Mouse (Mus musculus): Measurements from ENCODE around the gene Tead1. TPM values are rescaled to one million over a fixed set of nuclear protein-coding genes. Genes with fewer than 3 reads are reported as not detected.

Gene Tead1
- polyA plus RNA-seq, 1 experiment from 2014 or later = 15.0 TPM

GRCm38 (mm10) chr7:112838131-112838530 is 159.0 kb downstream of the Tead1 start:
- Histone ChIP-seq H3K9ac (no peak overlapping the region), H3K4me2 (no peak overlapping the region), H3K4me3 (no peak overlapping the region), H3K4me1 (peaks cover 40% of the 10 kb centered on the region), H3K9me3 (no peaks in the 10 kb centered on the region), H3K36me3 (replicated peaks) (no peaks in the 10 kb centered on the region), H3K27ac (no peak overlapping the region), H3K27me3 (replicated peaks) (no peaks in the 10 kb centered on the region)
- 87% methylated on average over 6 of the region's 6 CpGs for WGBS
- ATAC-seq (replicated peaks) = no peak

GRCm38 (mm10) chr7:112840351-112840750 is 161.2 kb downstream of the Tead1 start:
- H3K4me2 ChIP-seq = no peak overlapping the region
- peaks cover 40% of the 10 kb centered on the region for H3K4me1 ChIP-seq
- no peaks in the 10 kb centered on the region for H3K9me3 ChIP-seq
- WGBS = 16% methylated on average over 7 of the region's 7 CpGs
- H3K9ac ChIP-seq = no peak overlapping the region
- H3K4me3 ChIP-seq = no peak overlapping the region
- no peaks in the 10 kb centered on the region for H3K27me3 ChIP-seq (replicated peaks)
- peak overlapping the region; percentile 78 for H3K27ac ChIP-seq
- 0 out of 2 replicates have a peak, but pooled peaks have one; percentile 44 for ATAC-seq (replicated peaks)
- H3K36me3 ChIP-seq (replicated peaks) = no peaks in the 10 kb centered on the region

- no peaks in the 10 kb centered on the region for H3K36me3 ChIP-seq (replicated peaks)
- peak overlapping the region; percentile 46 for H3K4me2 ChIP-seq
- 14% methylated on average over 8 of the region's 8 CpGs for WGBS
- no peak overlapping the region for H3K9ac ChIP-seq
- 0 out of 2 replicates have a peak, but pooled peaks have one; percentile 29 for ATAC-seq (replicated peaks)
- H3K4me1 ChIP-seq = peaks cover 36% of the 10 kb centered on the region
- no peaks in the 10 kb centered on the region for H3K27me3 ChIP-seq (replicated peaks)
- no peaks in the 10 kb centered on the region for H3K9me3 ChIP-seq
- H3K27ac ChIP-seq = peak overlapping the region; percentile 78
- H3K4me3 ChIP-seq = no peak overlapping the region
Observed at GRCm38 (mm10) chr7:112840890-112841289, 161.8 kb downstream of the Tead1 start.

- peak overlapping the region; percentile 19; the same call in 1 of the 2 replicates for H3K9ac ChIP-seq
- H3K4me2 ChIP-seq = peak overlapping the region; percentile 46
- H3K36me3 ChIP-seq (replicated peaks) = no peaks in the 10 kb centered on the region
- ATAC-seq (replicated peaks) = peak; percentile 60; the same call in 1 of the 2 replicates
- H3K27ac ChIP-seq = peak overlapping the region; percentile 78
- WGBS = 4% methylated on average over 8 of the region's 8 CpGs
- peaks cover 30% of the 10 kb centered on the region for H3K4me1 ChIP-seq
- peak overlapping the region; percentile 25 for H3K4me3 ChIP-seq
- no peaks in the 10 kb centered on the region for H3K27me3 ChIP-seq (replicated peaks)
- H3K9me3 ChIP-seq = no peaks in the 10 kb centered on the region
Observed at GRCm38 (mm10) chr7:112841484-112841883, 162.4 kb downstream of the Tead1 start.

- 1% methylated on average over 9 of the region's 9 CpGs for WGBS
- ATAC-seq (replicated peaks) = peak; percentile 83
Observed at GRCm38 (mm10) chr7:112841886-112842285, 162.8 kb downstream of the Tead1 start.

GRCm38 (mm10) chr7:112851281-112851744 is 172.2 kb downstream of the Tead1 start:
- no peak overlapping the region for H3K4me2 ChIP-seq
- H3K27me3 ChIP-seq (replicated peaks) = no peaks in the 10 kb centered on the region
- no peak overlapping the region for H3K4me3 ChIP-seq
- ATAC-seq (replicated peaks) = no peak
- H3K9ac ChIP-seq = no peak overlapping the region
- no peaks in the 10 kb centered on the region for H3K36me3 ChIP-seq (replicated peaks)
- 13% methylated on average over 8 of the region's 8 CpGs for WGBS
- H3K27ac ChIP-seq = 0 out of 2 replicates have a peak overlapping the region, but pooled peaks have one; percentile 14
- H3K4me1 ChIP-seq = peaks cover 47% of the 10 kb centered on the region
- no peaks in the 10 kb centered on the region for H3K9me3 ChIP-seq

More at GRCm38 (mm10) chr7:112841886-112842285, 162.8 kb downstream of the Tead1 start:
- no peaks in the 10 kb centered on the region for H3K36me3 ChIP-seq (replicated peaks)
- no peaks in the 10 kb centered on the region for H3K27me3 ChIP-seq (replicated peaks)
- peak overlapping the region; percentile 46 for H3K4me2 ChIP-seq
- H3K9me3 ChIP-seq = no peaks in the 10 kb centered on the region
- H3K4me1 ChIP-seq = peaks cover 29% of the 10 kb centered on the region
- no peak overlapping the region for H3K9ac ChIP-seq
- H3K4me3 ChIP-seq = peak overlapping the region; percentile 25
- peak overlapping the region; percentile 78 for H3K27ac ChIP-seq

GRCm38 (mm10) chr7:112852149-112852839 is 173.2 kb downstream of the Tead1 start:
- no peaks in the 10 kb centered on the region for H3K9me3 ChIP-seq
- no peak overlapping the region for H3K4me2 ChIP-seq
- no peak overlapping the region for H3K9ac ChIP-seq
- H3K36me3 ChIP-seq (replicated peaks) = no peaks in the 10 kb centered on the region
- H3K27me3 ChIP-seq (replicated peaks) = no peaks in the 10 kb centered on the region
- H3K4me1 ChIP-seq = peaks cover 53% of the 10 kb centered on the region
- ATAC-seq (replicated peaks) = no peak
- no peak overlapping the region for H3K4me3 ChIP-seq
- H3K27ac ChIP-seq = 0 out of 2 replicates have a peak overlapping the region, but pooled peaks have one; percentile 16
- WGBS = 38% methylated on average over 7 of the region's 7 CpGs

- peaks cover 53% of the 10 kb centered on the region for H3K4me1 ChIP-seq
- H3K4me3 ChIP-seq = no peak overlapping the region
- no peaks in the 10 kb centered on the region for H3K36me3 ChIP-seq (replicated peaks)
- H3K9ac ChIP-seq = no peak overlapping the region
- H3K27ac ChIP-seq = no peak overlapping the region
- ATAC-seq (replicated peaks) = no peak
- H3K9me3 ChIP-seq = no peaks in the 10 kb centered on the region
- no peak overlapping the region for H3K4me2 ChIP-seq
- no peaks in the 10 kb centered on the region for H3K27me3 ChIP-seq (replicated peaks)
- 68% methylated on average over 4 of the region's 4 CpGs for WGBS
Observed at GRCm38 (mm10) chr7:112853857-112854256, 174.7 kb downstream of the Tead1 start.

- Histone ChIP-seq H3K27ac (no peak overlapping the region), H3K4me3 (no peak overlapping the region), H3K4me1 (peaks cover 53% of the 10 kb centered on the region), H3K36me3 (replicated peaks) (no peaks in the 10 kb centered on the region), H3K9me3 (no peaks in the 10 kb centered on the region), H3K4me2 (no peak overlapping the region), H3K9ac (no peak overlapping the region), H3K27me3 (replicated peaks) (no peaks in the 10 kb centered on the region)
- ATAC-seq (replicated peaks) = no peak
- 17% methylated on average over 5 of the region's 5 CpGs for WGBS
Observed at GRCm38 (mm10) chr7:112854516-112854915, 175.4 kb downstream of the Tead1 start.

GRCm38 (mm10) chr7:112855419-112855818 is 176.3 kb downstream of the Tead1 start:
- H3K4me2 ChIP-seq = no peak overlapping the region
- no peaks in the 10 kb centered on the region for H3K27me3 ChIP-seq (replicated peaks)
- no peak overlapping the region for H3K9ac ChIP-seq
- H3K27ac ChIP-seq = 0 out of 2 replicates have a peak overlapping the region, but pooled peaks have one; percentile 20
- H3K4me3 ChIP-seq = no peak overlapping the region
- ATAC-seq (replicated peaks) = no peak
- no peaks in the 10 kb centered on the region for H3K9me3 ChIP-seq
- peaks cover 53% of the 10 kb centered on the region for H3K4me1 ChIP-seq
- H3K36me3 ChIP-seq (replicated peaks) = no peaks in the 10 kb centered on the region
- WGBS = 64% methylated on average over 6 of the region's 6 CpGs

GRCm38 (mm10) chr7:112856121-112856571 is 177.0 kb downstream of the Tead1 start:
- Histone ChIP-seq H3K4me1 (peaks cover 46% of the 10 kb centered on the region), H3K27ac (0 out of 2 replicates have a peak overlapping the region, but pooled peaks have one; percentile 11), H3K36me3 (replicated peaks) (no peaks in the 10 kb centered on the region), H3K9me3 (no peaks in the 10 kb centered on the region), H3K4me3 (no peak overlapping the region), H3K4me2 (no peak overlapping the region), H3K27me3 (replicated peaks) (no peaks in the 10 kb centered on the region), H3K9ac (no peak overlapping the region)
- WGBS = 30% methylated on average over 7 of the region's 7 CpGs
- ATAC-seq (replicated peaks) = 0 out of 2 replicates have a peak, but pooled peaks have one; percentile 57

- no peaks in the 10 kb centered on the region for H3K9me3 ChIP-seq
- no peaks in the 10 kb centered on the region for H3K27me3 ChIP-seq (replicated peaks)
- H3K9ac ChIP-seq = no peak overlapping the region
- no peak overlapping the region for H3K4me2 ChIP-seq
- peaks cover 42% of the 10 kb centered on the region for H3K4me1 ChIP-seq
- ATAC-seq (replicated peaks) = no peak
- 75% methylated on average over 10 of the region's 10 CpGs for WGBS
- no peak overlapping the region for H3K4me3 ChIP-seq
- no peaks in the 10 kb centered on the region for H3K36me3 ChIP-seq (replicated peaks)
- H3K27ac ChIP-seq = no peak overlapping the region
Observed at GRCm38 (mm10) chr7:112856583-112856982, 177.5 kb downstream of the Tead1 start.

All from midbrain, embryonic 15.5 days (tissue).